Mouse (Mus musculus): ENCODE results near the gene Bard1.
A peak's percentile ranks its signal among the peaks of the same experiment; 100 is the strongest.

The Bard1 gene

GRCm38 (mm10) chr1:71052252-71052651 is 50.7 kb downstream of the Bard1 start:
- no peak for DNase-seq (ENCODE audit: low spot score in 2 of 2)

GRCm38 (mm10) chr1:71045141-71045540 is 57.8 kb downstream of the Bard1 start:
- no peak for DNase-seq (ENCODE audit: low spot score in 2 of 2)

- DNase-seq (ENCODE audit: low spot score in 2 of 2) = no peak
These were observed 59.0 kb downstream of the Bard1 start for GRCm38 (mm10) chr1:71043951-71044350.

- peak in 1 of 2 experiments; percentile 4 for DNase-seq (ENCODE audit: low spot score in 2 of 2)
These were observed 65.9 kb downstream of the Bard1 start for GRCm38 (mm10) chr1:71036999-71037398.

- no peak for DNase-seq (ENCODE audit: low spot score in 2 of 2)
These were observed 67.4 kb downstream of the Bard1 start for GRCm38 (mm10) chr1:71035565-71035964.

GRCm38 (mm10) chr1:71022766-71023165 is 80.2 kb downstream of the Bard1 start:
- no peak for DNase-seq (ENCODE audit: low spot score in 2 of 2)

- DNase-seq (ENCODE audit: low spot score in 2 of 2) = no peak
These were observed 88.6 kb downstream of the Bard1 start for GRCm38 (mm10) chr1:71014345-71014744.

- no peak for DNase-seq (ENCODE audit: low spot score in 2 of 2)
These were observed 96.9 kb downstream of the Bard1 start for GRCm38 (mm10) chr1:71005998-71006397.

GRCm38 (mm10) chr1:71004177-71004576 is 98.8 kb downstream of the Bard1 start:
- DNase-seq (ENCODE audit: low spot score in 2 of 2) = no peak

- no peak for DNase-seq (ENCODE audit: low spot score in 2 of 2)
These were observed 99.2 kb downstream of the Bard1 start for GRCm38 (mm10) chr1:71003741-71004140.

GRCm38 (mm10) chr1:70997377-70997993 is 105.5 kb downstream of the Bard1 start:
- DNase-seq (ENCODE audit: low spot score in 2 of 2) = no peak

- DNase-seq (ENCODE audit: low spot score in 2 of 2) = no peak
These were observed 106.2 kb downstream of the Bard1 start for GRCm38 (mm10) chr1:70996766-70997165.

All from thymus, postnatal 10 days (tissue).